Mouse (Mus musculus): ENCODE measurements around the gene Irf7.

DNA sequence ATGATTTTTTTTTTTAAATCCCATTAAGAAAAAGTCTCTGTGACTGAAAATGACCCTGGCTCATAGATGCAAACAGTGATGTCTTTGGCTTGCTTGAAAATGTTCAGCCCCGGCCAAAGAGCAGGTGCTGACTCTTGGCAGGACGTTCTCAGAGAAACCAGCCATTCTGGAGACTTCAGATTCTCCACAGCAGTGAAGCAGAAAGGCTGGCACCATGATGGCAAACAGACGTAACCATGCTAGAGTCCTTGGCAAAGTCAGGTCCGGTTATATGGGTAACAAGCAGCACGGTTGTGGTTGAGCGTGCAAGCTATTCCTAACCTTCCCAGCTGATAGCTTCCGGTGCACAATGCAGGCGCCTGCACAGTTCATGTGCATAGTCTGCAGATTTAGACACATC is 32.9 kb upstream of the Irf7 start:
- TF ChIP-seq CTCF (IDR thresholded peaks at IDR 0.05; ENCODE audit: low read depth) (no peak), EP300 (IDR thresholded peaks at IDR 0.05; ENCODE audit: low read depth) (no peak)

All from liver, embryonic 14.5 days (tissue).